Mouse (Mus musculus): ENCODE data around the gene Myh10. TPM values are rescaled to one million over a fixed set of nuclear protein-coding genes. Genes with fewer than 3 reads are reported as not detected.

Gene Myh10
- polyA plus RNA-seq, 1 experiment from 2014 or later, result 161 TPM

DNA sequence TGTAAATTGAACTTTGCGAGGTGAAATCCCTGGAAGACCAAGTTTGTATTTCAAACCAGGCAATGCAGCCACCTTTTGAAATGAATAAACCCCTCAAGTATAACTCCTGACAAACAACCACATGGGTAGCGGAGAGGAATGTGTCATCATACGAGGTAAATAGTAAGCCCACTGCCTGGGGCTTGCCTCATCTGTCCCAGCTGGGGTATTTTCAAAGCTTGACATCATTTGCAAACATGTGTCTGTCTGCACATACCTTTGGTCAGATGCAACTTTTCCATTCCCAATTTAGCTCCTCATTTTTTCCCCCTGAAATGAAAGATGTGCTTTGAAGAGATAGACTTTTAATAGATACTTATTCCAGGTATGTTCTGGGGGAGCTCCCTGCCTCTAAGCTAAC lies 16.7 kb upstream of the Myh10 start:
- Histone ChIP-seq H3K27me3 (replicated peaks; ENCODE audit: low read depth, poor library complexity, severe bottlenecking) (no peaks in the 10 kb centered on the region), H3K9me3 (no peaks in the 10 kb centered on the region), H3K27ac (replicated peaks) (no peak overlapping the region), H3K4me3 (no peak overlapping the region), H3K4me1 (peaks cover 17% of the 10 kb centered on the region; the same call in 1 of the 2 replicates), H3K36me3 (replicated peaks) (no peaks in the 10 kb centered on the region)
- WGBS, result 78% methylated on average over 3 of the region's 3 CpGs
- DNase-seq (ENCODE audit: low spot score), result no peak

DNA sequence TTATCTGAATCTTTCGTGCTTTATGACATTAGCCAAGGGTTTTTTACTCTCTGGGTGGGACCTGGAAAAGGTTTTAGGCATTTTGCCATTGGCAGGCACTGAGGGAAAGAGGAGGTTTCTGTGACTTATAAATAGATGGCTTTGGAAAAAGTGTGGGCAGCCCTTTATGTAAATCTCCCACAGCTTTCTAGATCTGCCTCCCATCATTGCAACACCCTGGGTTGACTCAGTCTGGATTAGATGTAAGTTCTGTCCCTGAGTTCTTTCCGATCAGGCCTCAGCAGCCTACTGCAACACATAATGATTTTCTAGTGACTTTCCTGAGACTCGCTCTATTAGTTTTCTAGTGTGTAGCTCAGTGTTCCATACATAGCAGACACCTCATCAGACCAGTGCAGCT lies 16.1 kb upstream of the Myh10 start:
- no peak overlapping the region for H3K27ac ChIP-seq (replicated peaks)
- WGBS, result 87% methylated on average over 3 of the region's 3 CpGs
- H3K4me1 ChIP-seq, result peaks cover 17% of the 10 kb centered on the region; the same call in 1 of the 2 replicates
- no peaks in the 10 kb centered on the region for H3K36me3 ChIP-seq (replicated peaks)
- no peak overlapping the region for H3K4me3 ChIP-seq
- H3K27me3 ChIP-seq (replicated peaks; ENCODE audit: low read depth, poor library complexity, severe bottlenecking), result no peaks in the 10 kb centered on the region
- no peak for DNase-seq (ENCODE audit: low spot score)
- no peaks in the 10 kb centered on the region for H3K9me3 ChIP-seq

DNA sequence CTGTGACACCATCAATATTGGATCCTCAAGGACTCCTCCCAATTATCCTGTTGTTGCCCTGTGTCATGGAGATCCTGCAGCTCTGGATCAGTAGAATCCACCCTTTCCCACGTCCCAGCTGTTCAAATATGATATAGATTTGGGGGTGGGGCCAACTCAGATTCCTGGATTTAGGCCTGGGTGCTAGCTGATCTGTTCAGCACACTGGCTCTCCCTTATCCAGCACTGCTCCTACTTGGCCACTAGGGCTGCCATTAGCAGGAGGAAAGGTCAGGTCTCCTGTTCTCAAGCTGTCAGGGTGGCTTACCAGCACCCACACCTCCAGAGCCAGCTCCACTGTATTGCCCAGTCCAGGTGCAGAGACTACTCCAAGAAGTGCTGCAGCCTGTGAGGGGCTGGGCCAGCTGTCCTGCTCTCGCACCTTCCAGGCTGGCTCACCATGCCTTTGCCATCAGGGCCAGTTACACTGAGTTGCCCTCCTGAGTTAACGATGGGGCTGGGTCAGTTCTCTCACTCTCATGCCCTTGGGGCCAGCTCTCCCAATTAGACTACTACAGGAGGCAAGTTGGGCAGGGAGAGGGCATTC lies 10.0 kb upstream of the Myh10 start:
- no peaks in the 10 kb centered on the region for H3K36me3 ChIP-seq (replicated peaks)
- no peaks in the 10 kb centered on the region for H3K27me3 ChIP-seq (replicated peaks; ENCODE audit: low read depth, poor library complexity, severe bottlenecking)
- no peaks in the 10 kb centered on the region for H3K9me3 ChIP-seq
- H3K27ac ChIP-seq (replicated peaks), result no peak overlapping the region
- DNase-seq (ENCODE audit: low spot score), result no peak
- H3K4me1 ChIP-seq, result peaks cover 8% of the 10 kb centered on the region
- WGBS, result 66% methylated on average over 3 of the region's 3 CpGs
- H3K4me3 ChIP-seq, result no peak overlapping the region

DNA sequence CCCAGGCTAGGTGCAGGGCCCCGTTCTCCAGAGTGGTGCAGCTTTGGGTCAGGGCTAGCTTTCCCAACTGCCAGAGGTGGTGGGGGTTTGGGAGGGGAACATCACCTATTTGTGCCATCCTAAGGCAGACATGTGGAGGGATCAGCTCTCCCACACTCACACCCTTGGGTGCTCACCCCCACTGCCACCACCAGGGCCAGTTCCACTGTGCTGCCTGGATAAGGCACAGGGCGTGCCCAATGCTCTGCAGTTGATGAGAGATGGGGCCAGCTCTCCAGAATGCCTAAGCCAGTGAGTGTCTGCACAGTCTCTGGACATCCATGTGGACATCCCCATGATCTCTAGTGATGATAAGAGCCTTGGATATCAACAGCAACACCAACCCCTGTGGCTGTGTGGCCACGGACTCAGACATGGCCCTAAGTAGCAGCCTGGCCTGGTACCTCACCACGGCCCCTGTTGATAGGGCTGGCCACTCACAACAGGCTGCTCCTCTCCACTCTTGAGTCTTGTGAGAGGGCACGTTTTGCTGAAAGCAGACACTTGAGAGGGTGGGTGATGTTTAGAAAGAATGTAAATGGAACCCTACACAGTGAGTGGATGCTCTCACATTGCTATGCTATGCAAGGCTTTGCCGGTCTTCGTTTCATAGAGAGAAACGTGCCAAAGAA lies 9.1 kb upstream of the Myh10 start:
- Histone ChIP-seq H3K27ac (replicated peaks) (no peak overlapping the region), H3K36me3 (replicated peaks) (no peaks in the 10 kb centered on the region), H3K4me3 (no peak overlapping the region), H3K9me3 (no peaks in the 10 kb centered on the region), H3K4me1 (peaks cover 8% of the 10 kb centered on the region), H3K27me3 (replicated peaks; ENCODE audit: low read depth, poor library complexity, severe bottlenecking) (no peaks in the 10 kb centered on the region)
- WGBS, result 83% methylated on average over 8 of the region's 8 CpGs
- DNase-seq (ENCODE audit: low spot score), result no peak

DNA sequence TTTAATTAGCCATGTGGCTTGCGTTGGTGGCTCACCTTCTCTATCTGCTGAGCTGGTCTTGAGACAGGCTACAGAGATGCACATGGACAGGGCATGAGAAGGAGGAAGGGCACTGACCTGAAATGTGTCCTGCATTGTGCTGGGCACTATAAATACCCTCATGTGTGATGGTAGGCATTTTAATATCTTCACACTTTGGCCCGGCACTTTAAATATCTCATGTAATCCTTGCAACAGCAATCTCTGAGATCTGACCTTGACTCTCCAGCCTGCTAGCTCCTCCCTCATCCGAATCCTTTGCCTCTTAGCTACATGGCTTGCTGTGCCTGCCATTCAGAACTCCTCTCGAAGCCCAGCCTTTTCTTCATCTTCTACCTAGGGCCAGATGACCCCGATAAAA lies 5.4 kb upstream of the Myh10 start:
- Histone ChIP-seq H3K4me1 (peaks cover 21% of the 10 kb centered on the region), H3K27me3 (replicated peaks; ENCODE audit: low read depth, poor library complexity, severe bottlenecking) (no peaks in the 10 kb centered on the region), H3K36me3 (replicated peaks) (no peaks in the 10 kb centered on the region), H3K27ac (replicated peaks) (no peak overlapping the region), H3K9me3 (no peaks in the 10 kb centered on the region), H3K4me3 (no peak overlapping the region)
- no peak for DNase-seq (ENCODE audit: low spot score)
- WGBS, result 88% methylated on average over 5 of the region's 5 CpGs

DNA sequence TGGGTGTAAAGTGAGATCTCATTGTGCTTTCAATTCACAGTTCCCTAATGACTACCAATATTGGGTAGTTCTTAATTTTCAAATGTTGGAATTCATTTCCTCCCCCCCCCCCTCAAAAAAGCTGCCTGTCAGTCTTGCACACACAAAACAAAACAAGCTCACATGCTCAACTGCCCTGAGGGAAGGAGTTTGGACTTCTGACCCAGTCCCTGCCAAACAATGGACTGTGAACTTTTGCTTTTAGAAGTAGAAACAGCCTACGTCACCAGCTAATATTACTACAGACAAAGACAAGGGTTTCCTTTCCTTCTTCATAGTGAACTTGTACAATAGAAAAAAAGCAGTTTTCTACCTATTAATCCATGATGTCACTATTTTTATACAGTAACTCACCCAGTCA lies 2.1 kb upstream of the Myh10 start:
- H3K27ac ChIP-seq (replicated peaks), result no peak overlapping the region
- H3K27me3 ChIP-seq (replicated peaks; ENCODE audit: low read depth, poor library complexity, severe bottlenecking), result no peaks in the 10 kb centered on the region
- H3K4me3 ChIP-seq, result no peak overlapping the region
- H3K36me3 ChIP-seq (replicated peaks), result no peaks in the 10 kb centered on the region
- 52% methylated on average over 1 of the region's 1 CpGs for WGBS
- H3K4me1 ChIP-seq, result peaks cover 26% of the 10 kb centered on the region
- no peak for DNase-seq (ENCODE audit: low spot score)
- no peaks in the 10 kb centered on the region for H3K9me3 ChIP-seq

DNA sequence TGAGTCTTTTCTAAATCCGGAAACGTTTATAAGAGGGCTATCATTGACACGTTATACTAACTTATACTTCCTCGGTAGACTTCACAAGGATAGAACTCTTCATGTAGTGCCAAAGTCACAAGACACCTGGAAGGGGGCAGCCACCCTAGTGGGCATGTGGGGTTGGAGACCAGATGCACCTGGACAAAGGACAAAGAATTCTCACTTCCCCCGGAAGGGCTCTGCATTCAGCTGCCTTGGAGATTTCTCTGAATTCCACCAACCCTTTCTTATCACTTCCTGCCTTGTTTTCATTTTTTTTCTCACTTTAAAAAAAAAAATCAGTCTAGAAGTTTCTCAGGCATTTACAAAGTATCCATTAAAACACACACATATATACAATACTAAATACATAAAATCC lies 894 bp upstream of the Myh10 start:
- Histone ChIP-seq H3K27me3 (replicated peaks; ENCODE audit: low read depth, poor library complexity, severe bottlenecking) (no peaks in the 10 kb centered on the region), H3K9me3 (no peaks in the 10 kb centered on the region), H3K27ac (replicated peaks) (no peak overlapping the region), H3K36me3 (replicated peaks) (no peaks in the 10 kb centered on the region), H3K4me3 (no peak overlapping the region), H3K4me1 (peaks cover 35% of the 10 kb centered on the region)
- no peak for DNase-seq (ENCODE audit: low spot score)
- WGBS, result 78% methylated on average over 5 of the region's 5 CpGs

DNA sequence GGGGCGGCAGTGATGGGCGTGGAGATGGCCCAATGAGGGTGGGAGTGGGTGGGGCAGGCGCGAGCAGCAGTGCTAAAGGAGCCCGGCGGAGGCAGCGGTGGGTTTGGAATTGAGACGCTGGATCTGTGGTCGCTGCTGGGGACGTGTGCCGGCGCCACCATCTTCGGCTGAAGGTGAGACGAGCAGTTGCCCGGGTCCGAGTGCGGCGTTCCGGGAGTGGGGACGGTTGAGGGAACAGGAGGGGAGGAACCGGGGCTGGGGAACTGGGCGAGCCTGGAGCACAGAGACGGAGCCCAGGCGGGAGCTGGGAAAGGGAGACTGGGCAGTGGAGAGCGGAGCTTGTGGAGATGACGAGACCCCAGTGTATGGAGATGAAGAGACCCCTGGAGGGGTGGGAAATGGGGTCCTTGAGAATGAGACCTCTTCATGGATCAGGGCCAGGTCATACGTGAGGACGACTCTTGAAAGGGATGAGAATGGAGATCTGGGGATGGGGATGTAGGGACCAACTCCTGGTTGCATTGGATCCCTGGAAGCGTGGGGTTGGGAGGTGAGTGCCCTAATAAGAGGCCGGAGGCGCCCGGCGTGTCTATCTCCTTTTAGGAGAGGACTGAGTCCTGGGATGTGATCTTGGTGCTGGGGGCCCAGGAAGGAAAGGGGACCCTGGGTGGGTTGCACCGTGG lies 792 bp downstream of the Myh10 start:
- Histone ChIP-seq H3K4me3 (peak overlapping the region; percentile 97), H3K9me3 (no peaks in the 10 kb centered on the region), H3K27ac (replicated peaks) (peak overlapping the region; percentile 99), H3K27me3 (replicated peaks; ENCODE audit: low read depth, poor library complexity, severe bottlenecking) (no peaks in the 10 kb centered on the region), H3K4me1 (peaks cover 35% of the 10 kb centered on the region), H3K36me3 (replicated peaks) (peaks cover 9% of the 10 kb centered on the region; the same call in 1 of the 2 replicates)
- under 1% methylated on average over 34 of the region's 34 CpGs for WGBS
- DNase-seq (ENCODE audit: low spot score), result no peak

DNA sequence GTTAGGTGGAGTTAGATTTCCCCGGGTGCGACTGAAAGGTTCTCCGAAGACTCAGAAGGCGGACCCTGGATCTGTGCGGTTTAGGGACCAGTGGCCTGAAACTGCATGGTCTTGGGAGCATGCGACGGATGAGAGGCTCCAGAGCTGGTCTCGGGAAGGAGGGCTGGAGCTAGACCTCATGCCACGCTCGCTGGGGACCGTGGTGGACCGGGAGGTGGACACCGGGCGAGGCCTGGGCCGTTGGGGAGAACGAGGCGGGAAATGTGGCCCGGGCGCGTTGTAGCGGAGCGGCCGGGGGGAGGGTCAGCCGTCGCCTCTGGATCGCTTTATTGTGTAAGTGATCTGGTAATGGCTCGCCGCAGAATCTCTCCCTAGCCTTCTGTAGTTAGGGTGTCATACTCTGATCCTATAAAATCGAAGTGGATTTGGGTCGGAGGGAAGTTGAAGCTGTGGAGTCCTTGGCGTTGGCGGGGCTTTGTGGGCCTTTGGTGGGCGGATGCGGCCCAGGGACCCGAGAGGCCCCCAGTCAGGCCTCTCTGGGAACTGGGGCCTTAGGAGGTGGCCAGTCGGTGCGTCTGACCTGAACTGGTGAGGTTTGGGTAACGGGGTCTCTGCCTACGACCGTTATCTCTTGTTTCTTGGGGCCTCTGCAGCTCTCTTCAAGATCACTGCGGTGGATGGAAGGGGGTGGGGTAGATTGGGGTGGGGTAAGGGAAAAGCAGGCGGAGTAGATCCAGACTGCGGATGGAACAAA lies 1.5 kb downstream of the Myh10 start:
- H3K27me3 ChIP-seq (replicated peaks; ENCODE audit: low read depth, poor library complexity, severe bottlenecking), result no peaks in the 10 kb centered on the region
- WGBS, result under 1% methylated on average over 43 of the region's 43 CpGs
- H3K4me1 ChIP-seq, result peaks cover 35% of the 10 kb centered on the region
- DNase-seq (ENCODE audit: low spot score), result peak; percentile 76
- peaks cover 16% of the 10 kb centered on the region for H3K36me3 ChIP-seq (replicated peaks)
- peak overlapping the region; percentile 99 for H3K27ac ChIP-seq (replicated peaks)
- H3K9me3 ChIP-seq, result no peaks in the 10 kb centered on the region
- H3K4me3 ChIP-seq, result peak overlapping the region; percentile 97

DNA sequence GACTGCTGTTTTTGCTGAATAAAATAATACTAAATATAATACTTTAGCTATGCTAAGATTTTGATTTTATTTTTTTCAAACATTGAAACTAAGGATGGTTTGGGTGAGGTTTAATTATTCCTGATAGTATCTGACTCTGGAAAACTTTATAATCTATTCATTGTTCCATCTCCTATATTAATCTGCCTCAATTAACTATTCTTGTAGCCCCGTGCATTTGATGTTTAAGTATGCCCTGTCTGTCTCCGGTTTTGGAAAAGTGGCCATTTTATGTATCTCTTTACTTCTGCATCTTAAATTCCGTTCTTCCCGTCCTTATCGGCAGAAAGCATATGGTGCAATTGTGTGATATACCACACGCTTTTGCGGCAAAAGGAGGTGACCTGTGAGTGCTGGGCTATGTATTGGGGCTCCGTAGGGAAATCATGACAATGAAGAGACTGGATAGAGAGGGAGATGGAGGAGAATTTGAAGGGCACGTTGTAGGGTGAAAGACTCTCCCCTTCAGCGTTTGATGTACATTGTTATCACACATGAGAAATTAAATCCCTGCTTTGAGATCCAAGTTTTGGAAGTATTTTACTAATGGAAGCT lies 2.2 kb downstream of the Myh10 start:
- Histone ChIP-seq H3K9me3 (no peaks in the 10 kb centered on the region), H3K4me3 (peak overlapping the region; percentile 97), H3K4me1 (peaks cover 35% of the 10 kb centered on the region), H3K27ac (replicated peaks) (peak overlapping the region; percentile 99), H3K36me3 (replicated peaks) (peaks cover 23% of the 10 kb centered on the region), H3K27me3 (replicated peaks; ENCODE audit: low read depth, poor library complexity, severe bottlenecking) (no peaks in the 10 kb centered on the region)
- DNase-seq (ENCODE audit: low spot score), result no peak
- 42% methylated on average over 10 of the region's 10 CpGs for WGBS

DNA sequence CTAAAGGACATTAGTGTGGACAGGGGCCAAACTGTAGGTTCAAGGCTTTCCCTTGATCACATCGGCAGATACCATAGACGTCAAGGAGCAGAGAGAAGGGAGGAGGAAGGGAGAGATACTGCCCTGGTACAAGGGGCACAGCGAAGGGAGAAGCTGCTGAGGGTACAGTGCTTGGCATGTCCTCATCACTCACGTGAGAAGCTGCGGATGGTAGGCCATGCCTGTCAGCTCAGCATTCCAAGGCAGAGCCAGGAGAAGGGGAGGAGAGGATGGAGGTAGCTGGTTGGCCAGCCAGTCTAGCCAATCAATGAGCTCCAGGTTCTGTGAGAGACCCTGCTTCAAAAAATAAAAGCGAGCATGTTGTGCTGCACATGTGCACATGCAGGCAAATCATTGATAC lies 11.0 kb downstream of the Myh10 start:
- 95% methylated on average over 6 of the region's 6 CpGs for WGBS
- Histone ChIP-seq H3K27ac (replicated peaks) (no peak overlapping the region), H3K36me3 (replicated peaks) (peaks cover 100% of the 10 kb centered on the region), H3K27me3 (replicated peaks; ENCODE audit: low read depth, poor library complexity, severe bottlenecking) (no peaks in the 10 kb centered on the region), H3K4me1 (0 out of 2 replicates have a peak, but pooled peaks cover 9% of the 10 kb centered on the region), H3K4me3 (no peak overlapping the region), H3K9me3 (peaks cover 18% of the 10 kb centered on the region; the same call in 1 of the 2 replicates)
- DNase-seq (ENCODE audit: low spot score), result no peak

DNA sequence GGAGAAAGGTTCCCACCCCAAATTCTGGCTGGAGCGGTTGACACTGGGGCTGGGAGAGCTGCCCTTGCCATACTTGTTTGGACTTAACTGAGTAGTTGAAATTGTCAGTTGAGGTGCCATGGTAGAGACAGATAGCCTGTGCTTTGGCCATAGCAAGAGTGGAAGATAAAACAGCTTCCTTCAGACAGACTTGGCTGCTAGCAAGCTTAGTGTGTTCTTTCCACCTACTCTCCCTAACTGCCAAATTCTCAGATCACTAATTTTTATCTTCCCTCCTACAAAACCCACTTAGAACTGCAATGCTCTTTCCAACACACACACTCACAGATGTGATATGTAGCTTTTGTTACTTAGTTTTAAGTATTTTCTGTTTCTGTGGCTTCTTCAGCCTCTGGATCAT lies 12.0 kb downstream of the Myh10 start:
- Histone ChIP-seq H3K36me3 (replicated peaks) (peaks cover 100% of the 10 kb centered on the region), H3K27me3 (replicated peaks; ENCODE audit: low read depth, poor library complexity, severe bottlenecking) (no peaks in the 10 kb centered on the region), H3K9me3 (peaks cover 18% of the 10 kb centered on the region; the same call in 1 of the 2 replicates), H3K27ac (replicated peaks) (no peak overlapping the region), H3K4me3 (no peak overlapping the region), H3K4me1 (0 out of 2 replicates have a peak, but pooled peaks cover 9% of the 10 kb centered on the region)
- WGBS, result 94% methylated on average over 1 of the region's 1 CpGs
- DNase-seq (ENCODE audit: low spot score), result no peak
